Mouse (Mus musculus): ENCODE measurements around the gene Cdk5rap2.

- no peak for TF ChIP-seq POLR2A (IDR thresholded peaks at IDR 0.05; ENCODE audit: borderline replicate concordance, low read depth, low read length)
- no peak for TF ChIP-seq CTCF (IDR thresholded peaks at IDR 0.05; ENCODE audit: low read depth, low read length)
Observed at GRCm38 (mm10) chr4:70258205-70258604, 152.0 kb downstream of the Cdk5rap2 start.
